Mouse (Mus musculus): ENCODE data around the gene Xntrpc. TPM values are rescaled to one million over a fixed set of nuclear protein-coding genes. Genes with fewer than 3 reads are reported as not detected.
A peak's percentile ranks its signal among the peaks of the same experiment; 100 is the strongest.
"Not testable (repeated sequence)": the region's sequence is repeated elsewhere in the genome, so short reads cannot be mapped to it uniquely, and the experiment has no call there.

The Xntrpc gene
- 1.0 and 2.0 TPM in 2 replicates for polyA plus RNA-seq (2014; fragmentation: Nextera tagmentation; extraction: Ambion mirVana)

- no peaks in the 10 kb centered on the region for H3K27me3 ChIP-seq (ENCODE audit: control insufficient read depth, insufficient read depth, low read length)
- peak within 1 kb of the TSS; percentile 61 for H3K4me2 ChIP-seq (replicated peaks; ENCODE audit: low read depth, low read length)
- ATAC-seq (ENCODE audit: low FRiP score) (peak; percentile 99), DNase-seq (ENCODE audit: low spot score) (peak; percentile 92)
- peak within 1 kb of the TSS; percentile 71 for H3K4me3 ChIP-seq (ENCODE audit: low read depth, low read length)
- WGBS: under 1% methylated on average over 56 of the region's 56 CpGs
- no peaks in the 10 kb centered on the region for H3K36me3 ChIP-seq (ENCODE audit: control insufficient read depth, insufficient read depth, low read length)
- H3K9me3 ChIP-seq (ENCODE audit: control insufficient read depth, low read length): no peaks in the 10 kb centered on the region
- peaks cover 4% of the 10 kb centered on the region; the same call in 1 of the 2 replicates for H3K4me1 ChIP-seq (replicated peaks; ENCODE audit: control insufficient read depth, insufficient read depth, low read length)
- H3K27ac ChIP-seq (ENCODE audit: low read depth, low read length): peak within 1 kb of the TSS; percentile 58; the same call in 1 of the 2 replicates
- H3K9ac ChIP-seq (ENCODE audit: low read depth, low read length): peak within 1 kb of the TSS; percentile 82
These were observed at the start of gene Xntrpc, which contains the start of the genes Rnf121 and Xndc1 for GRCm38 (mm10) chr7:102065046-102065891. Xntrpc (plus strand) TSS chr7:102065713. Rnf121 (minus strand) TSS chr7:102065469. Xndc1 (plus strand) TSS chr7:102065511.

DNA sequence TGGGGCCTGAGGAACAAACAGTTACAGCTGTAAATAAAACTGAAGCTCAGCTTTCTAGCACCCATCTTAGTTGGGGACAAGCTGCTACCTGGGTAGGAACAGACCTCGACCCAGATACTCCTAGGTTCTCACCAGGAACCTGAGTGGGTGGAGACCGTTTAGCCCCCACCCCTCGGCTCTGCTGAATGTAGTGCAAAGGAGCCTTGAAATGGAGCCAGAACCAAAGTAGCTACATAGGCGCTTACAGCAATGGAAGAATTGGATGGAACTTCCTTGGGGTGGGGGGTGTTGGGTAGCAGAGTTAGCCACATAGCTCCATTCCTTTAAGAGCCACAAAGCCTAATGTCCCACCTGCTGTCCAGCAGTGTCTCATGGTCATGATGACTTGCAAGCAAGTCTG is 48.6 kb upstream of the Xntrpc start:
- WGBS: 86% methylated on average over 4 of the region's 4 CpGs

GRCm38 (mm10) chr7:102017452-102017851 is 48.1 kb upstream of the Xntrpc start:
- ATAC-seq (ENCODE audit: low FRiP score): no peak
- H3K27ac ChIP-seq (ENCODE audit: low read depth, low read length): no peak overlapping the region
- H3K4me1 ChIP-seq (replicated peaks; ENCODE audit: control insufficient read depth, insufficient read depth, low read length): no peaks in the 10 kb centered on the region
- no peak overlapping the region for H3K9ac ChIP-seq (ENCODE audit: low read depth, low read length)
- H3K4me2 ChIP-seq (replicated peaks; ENCODE audit: low read depth, low read length): no peak overlapping the region
- peaks cover 17% of the 10 kb centered on the region for H3K36me3 ChIP-seq (ENCODE audit: control insufficient read depth, insufficient read depth, low read length)
- no peak for DNase-seq (ENCODE audit: low spot score)
- 82% methylated on average over 5 of the region's 5 CpGs for WGBS
- H3K9me3 ChIP-seq (ENCODE audit: control insufficient read depth, low read length): no peaks in the 10 kb centered on the region
- no peak overlapping the region for H3K4me3 ChIP-seq (ENCODE audit: low read depth, low read length)
- no peaks in the 10 kb centered on the region for H3K27me3 ChIP-seq (ENCODE audit: control insufficient read depth, insufficient read depth, low read length)

More for the DNA sequence above, 48.6 kb upstream of the Xntrpc start:
- Histone ChIP-seq H3K27me3 (ENCODE audit: control insufficient read depth, insufficient read depth, low read length) (no peaks in the 10 kb centered on the region), H3K9me3 (ENCODE audit: control insufficient read depth, low read length) (no peaks in the 10 kb centered on the region), H3K4me2 (replicated peaks; ENCODE audit: low read depth, low read length) (no peak overlapping the region), H3K4me1 (replicated peaks; ENCODE audit: control insufficient read depth, insufficient read depth, low read length) (no peaks in the 10 kb centered on the region), H3K9ac (ENCODE audit: low read depth, low read length) (no peak overlapping the region), H3K36me3 (ENCODE audit: control insufficient read depth, insufficient read depth, low read length) (peaks cover 22% of the 10 kb centered on the region), H3K4me3 (ENCODE audit: low read depth, low read length) (no peak overlapping the region), H3K27ac (ENCODE audit: low read depth, low read length) (no peak overlapping the region)
- DNase-seq (ENCODE audit: low spot score): no peak
- ATAC-seq (ENCODE audit: low FRiP score): no peak

GRCm38 (mm10) chr7:102018034-102018433 is 47.5 kb upstream of the Xntrpc start:
- H3K4me2 ChIP-seq (replicated peaks; ENCODE audit: low read depth, low read length): no peak overlapping the region
- no peak for DNase-seq (ENCODE audit: low spot score)
- H3K27ac ChIP-seq (ENCODE audit: low read depth, low read length): no peak overlapping the region
- H3K9me3 ChIP-seq (ENCODE audit: control insufficient read depth, low read length): no peaks in the 10 kb centered on the region
- ATAC-seq (ENCODE audit: low FRiP score): no peak
- no peaks in the 10 kb centered on the region for H3K4me1 ChIP-seq (replicated peaks; ENCODE audit: control insufficient read depth, insufficient read depth, low read length)
- H3K4me3 ChIP-seq (ENCODE audit: low read depth, low read length): no peak overlapping the region
- peaks cover 14% of the 10 kb centered on the region for H3K36me3 ChIP-seq (ENCODE audit: control insufficient read depth, insufficient read depth, low read length)
- H3K9ac ChIP-seq (ENCODE audit: low read depth, low read length): no peak overlapping the region
- WGBS: 90% methylated on average over 7 of the region's 7 CpGs
- H3K27me3 ChIP-seq (ENCODE audit: control insufficient read depth, insufficient read depth, low read length): no peaks in the 10 kb centered on the region

- Histone ChIP-seq H3K4me3 (ENCODE audit: low read depth, low read length) (no peak within 1 kb of the TSS), H3K27me3 (ENCODE audit: control insufficient read depth, insufficient read depth, low read length) (no peaks in the 10 kb centered on the region), H3K4me2 (replicated peaks; ENCODE audit: low read depth, low read length) (no peak within 1 kb of the TSS), H3K27ac (ENCODE audit: low read depth, low read length) (no peak within 1 kb of the TSS), H3K4me1 (replicated peaks; ENCODE audit: control insufficient read depth, insufficient read depth, low read length) (no peaks in the 10 kb centered on the region), H3K9me3 (ENCODE audit: control insufficient read depth, low read length) (no peaks in the 10 kb centered on the region), H3K36me3 (ENCODE audit: control insufficient read depth, insufficient read depth, low read length) (peaks cover 10% of the 10 kb centered on the region), H3K9ac (ENCODE audit: low read depth, low read length) (no peak within 1 kb of the TSS)
- 92% methylated on average over 3 of the region's 3 CpGs for WGBS
- DNase-seq (ENCODE audit: low spot score) (no peak), ATAC-seq (ENCODE audit: low FRiP score) (no peak)
These were observed 46.9 kb upstream of the Xntrpc start, which contains the start of gene Il18bp for GRCm38 (mm10) chr7:102018590-102018989. Il18bp (minus strand) TSS chr7:102018690.

DNA sequence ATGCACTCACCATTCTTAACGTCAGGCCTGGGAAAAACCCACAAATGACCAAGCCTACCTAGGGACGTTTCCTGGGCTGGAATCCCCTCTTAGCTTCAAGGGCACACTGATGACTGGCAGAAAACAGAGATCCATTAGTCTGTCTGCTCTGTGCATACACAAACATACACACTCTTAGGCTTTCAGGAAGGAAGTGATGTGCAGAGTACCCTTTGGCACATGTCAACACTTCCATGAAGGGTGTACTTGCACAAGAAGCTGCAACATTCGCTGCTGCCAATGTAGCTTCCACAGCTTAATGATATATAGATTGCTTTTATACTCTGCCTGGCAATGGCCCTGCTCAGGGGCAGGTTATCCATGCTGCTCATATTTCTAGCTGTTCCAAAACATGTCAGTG is 46.2 kb upstream of the Xntrpc start:
- H3K27me3 ChIP-seq (ENCODE audit: control insufficient read depth, insufficient read depth, low read length): no peaks in the 10 kb centered on the region
- H3K4me2 ChIP-seq (replicated peaks; ENCODE audit: low read depth, low read length): no peak overlapping the region
- H3K4me1 ChIP-seq (replicated peaks; ENCODE audit: control insufficient read depth, insufficient read depth, low read length): no peaks in the 10 kb centered on the region
- 74% methylated on average over 3 of the region's 3 CpGs for WGBS
- H3K4me3 ChIP-seq (ENCODE audit: low read depth, low read length): no peak overlapping the region
- no peak overlapping the region for H3K9ac ChIP-seq (ENCODE audit: low read depth, low read length)
- ATAC-seq (ENCODE audit: low FRiP score) (no peak), DNase-seq (ENCODE audit: low spot score) (no peak)
- no peaks in the 10 kb centered on the region for H3K9me3 ChIP-seq (ENCODE audit: control insufficient read depth, low read length)
- peaks cover 9% of the 10 kb centered on the region; the same call in 1 of the 2 replicates for H3K36me3 ChIP-seq (ENCODE audit: control insufficient read depth, insufficient read depth, low read length)
- no peak overlapping the region for H3K27ac ChIP-seq (ENCODE audit: low read depth, low read length)

GRCm38 (mm10) chr7:102020934-102021333 is 44.6 kb upstream of the Xntrpc start:
- H3K4me2 ChIP-seq (replicated peaks; ENCODE audit: low read depth, low read length); DNase-seq (ENCODE audit: low spot score); H3K9ac ChIP-seq (ENCODE audit: low read depth, low read length); H3K4me3 ChIP-seq (ENCODE audit: low read depth, low read length); H3K4me1 ChIP-seq (replicated peaks; ENCODE audit: control insufficient read depth, insufficient read depth, low read length); H3K36me3 ChIP-seq (ENCODE audit: control insufficient read depth, insufficient read depth, low read length); ATAC-seq (ENCODE audit: low FRiP score); H3K9me3 ChIP-seq (ENCODE audit: control insufficient read depth, low read length); H3K27me3 ChIP-seq (ENCODE audit: control insufficient read depth, insufficient read depth, low read length); H3K27ac ChIP-seq (ENCODE audit: low read depth, low read length): not testable (repeated sequence)
- 89% methylated on average over 2 of the region's 2 CpGs for WGBS

DNA sequence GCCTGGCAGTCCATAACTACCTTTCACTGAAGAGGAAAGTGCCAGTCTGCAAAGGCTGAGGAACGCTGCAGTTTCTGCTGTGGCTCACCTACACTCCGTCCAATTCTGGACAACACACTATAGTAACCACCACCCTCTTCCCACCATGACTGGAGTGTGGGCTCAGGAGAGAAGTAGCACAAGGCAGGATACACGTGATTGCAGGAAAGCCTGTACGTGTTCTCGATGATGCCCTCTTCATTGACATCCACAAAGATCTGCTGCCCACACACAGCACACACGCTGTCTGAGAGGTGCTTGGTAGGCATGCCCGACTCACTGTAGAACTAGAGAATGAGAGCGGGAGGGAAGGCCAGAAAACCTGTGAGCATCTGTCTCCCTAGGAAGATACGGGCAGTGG is 41.7 kb upstream of the Xntrpc start:
- H3K36me3 ChIP-seq (ENCODE audit: control insufficient read depth, insufficient read depth, low read length): peaks cover 9% of the 10 kb centered on the region; the same call in 1 of the 2 replicates
- no peak overlapping the region for H3K4me3 ChIP-seq (ENCODE audit: low read depth, low read length)
- no peaks in the 10 kb centered on the region for H3K27me3 ChIP-seq (ENCODE audit: control insufficient read depth, insufficient read depth, low read length)
- H3K4me2 ChIP-seq (replicated peaks; ENCODE audit: low read depth, low read length): no peak overlapping the region
- no peaks in the 10 kb centered on the region for H3K9me3 ChIP-seq (ENCODE audit: control insufficient read depth, low read length)
- no peaks in the 10 kb centered on the region for H3K4me1 ChIP-seq (replicated peaks; ENCODE audit: control insufficient read depth, insufficient read depth, low read length)
- DNase-seq (ENCODE audit: low spot score) (no peak), ATAC-seq (ENCODE audit: low FRiP score) (no peak)
- H3K27ac ChIP-seq (ENCODE audit: low read depth, low read length): no peak overlapping the region
- WGBS: 94% methylated on average over 9 of the region's 9 CpGs
- H3K9ac ChIP-seq (ENCODE audit: low read depth, low read length): no peak overlapping the region

All from hindbrain, embryonic 11.5 days (tissue).